Mouse (Mus musculus): Measurements from ENCODE around the gene Cntn2. TPM values are rescaled to one million over a fixed set of nuclear protein-coding genes. Genes with fewer than 3 reads are reported as not detected.
A peak's percentile ranks its signal among the peaks of the same experiment; 100 is the strongest.
"Not testable (repeated sequence)": the region's sequence is repeated elsewhere in the genome, so short reads cannot be mapped to it uniquely, and the experiment has no call there.

The Cntn2 gene
- total RNA-seq, 2 experiments from 2014 or later = not detected

DNA sequence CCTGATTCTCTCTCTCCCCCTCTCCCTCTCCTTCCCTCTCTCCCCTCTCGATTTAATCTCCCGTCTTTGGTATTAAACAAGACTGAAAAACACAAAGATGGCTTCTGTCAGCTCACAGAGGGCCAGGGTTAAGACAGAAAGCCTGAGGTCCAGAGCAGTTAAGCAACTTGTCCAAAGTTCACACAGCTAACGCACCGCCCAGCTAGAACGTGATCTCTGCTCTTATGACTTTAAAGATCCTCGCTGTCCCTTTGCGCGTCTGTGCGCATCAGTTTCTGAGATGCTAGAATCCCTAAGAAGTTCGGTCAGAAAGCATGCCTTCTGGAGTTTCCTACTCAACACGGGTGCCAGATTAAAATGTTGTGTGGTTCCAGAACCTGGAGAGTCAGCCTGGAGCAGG, 23.3 kb downstream of the Cntn2 start:
- ATAC-seq (replicated peaks; ENCODE audit: low FRiP score, low TSS enrichment, poor library complexity, severe bottlenecking) = no peak

DNA sequence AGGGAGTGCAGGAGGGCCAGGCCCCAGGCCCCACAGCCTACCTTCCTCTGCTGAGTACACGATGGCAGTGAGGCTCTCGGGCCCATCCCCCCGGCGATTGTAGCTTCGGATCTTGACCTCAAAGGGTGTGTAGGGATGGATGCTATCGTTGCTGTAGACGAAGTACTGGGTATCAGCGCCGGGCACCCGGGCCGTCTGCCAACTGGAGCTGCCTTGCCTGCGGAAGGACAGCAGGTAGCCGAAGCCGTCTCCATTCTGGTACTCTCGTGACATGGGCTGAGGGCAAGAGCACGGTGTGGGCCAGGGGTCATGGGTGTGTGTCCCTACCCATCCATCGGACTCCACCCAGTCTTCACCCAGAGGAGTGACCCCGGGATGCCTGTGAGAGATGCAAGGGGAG, 24.4 kb downstream of the Cntn2 start:
- ATAC-seq (replicated peaks; ENCODE audit: low FRiP score, low TSS enrichment, poor library complexity, severe bottlenecking) = no peak

DNA sequence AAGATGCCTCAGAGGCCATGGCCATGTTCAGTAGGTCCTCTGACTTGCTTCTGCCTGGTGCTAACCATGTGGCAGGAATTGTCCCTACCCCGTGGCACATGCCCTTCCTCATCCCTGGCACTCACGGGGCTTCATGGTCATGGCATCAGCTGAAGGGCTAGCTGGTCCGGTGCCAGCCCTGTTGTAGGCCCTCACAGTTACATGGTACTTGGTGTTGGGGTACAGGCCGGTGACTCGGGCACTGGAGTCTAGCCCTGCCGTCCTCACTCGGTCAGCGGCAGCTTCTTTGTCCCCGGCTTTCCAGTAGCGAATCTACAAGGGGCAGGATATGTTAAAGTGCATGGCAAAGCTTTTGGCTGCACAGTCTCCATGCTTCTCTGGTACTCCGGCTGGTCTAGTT, 26.3 kb downstream of the Cntn2 start:
- no peak for ATAC-seq (replicated peaks; ENCODE audit: low FRiP score, low TSS enrichment, poor library complexity, severe bottlenecking)

DNA sequence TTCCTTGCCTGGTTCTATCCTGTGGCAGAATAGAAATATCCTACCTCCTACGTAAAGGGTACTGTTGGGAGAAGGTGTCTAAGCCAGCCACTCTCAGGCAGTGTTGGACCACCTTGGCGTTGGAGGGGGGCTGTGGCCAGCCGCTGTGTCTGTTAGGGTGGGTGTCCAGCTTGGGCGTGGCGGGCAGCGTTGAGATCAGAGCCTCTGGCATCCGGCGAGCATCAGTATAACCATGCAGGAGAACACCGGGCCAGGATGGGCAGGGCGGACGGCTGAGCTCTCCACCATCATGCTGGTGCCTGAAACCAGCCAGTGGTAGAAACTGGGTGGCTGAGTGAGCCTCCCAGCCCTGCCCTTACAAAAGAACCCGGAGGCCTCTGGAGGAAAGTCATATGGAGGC, 27.7 kb downstream of the Cntn2 start:
- ATAC-seq (replicated peaks; ENCODE audit: low FRiP score, low TSS enrichment, poor library complexity, severe bottlenecking) = no peak

DNA sequence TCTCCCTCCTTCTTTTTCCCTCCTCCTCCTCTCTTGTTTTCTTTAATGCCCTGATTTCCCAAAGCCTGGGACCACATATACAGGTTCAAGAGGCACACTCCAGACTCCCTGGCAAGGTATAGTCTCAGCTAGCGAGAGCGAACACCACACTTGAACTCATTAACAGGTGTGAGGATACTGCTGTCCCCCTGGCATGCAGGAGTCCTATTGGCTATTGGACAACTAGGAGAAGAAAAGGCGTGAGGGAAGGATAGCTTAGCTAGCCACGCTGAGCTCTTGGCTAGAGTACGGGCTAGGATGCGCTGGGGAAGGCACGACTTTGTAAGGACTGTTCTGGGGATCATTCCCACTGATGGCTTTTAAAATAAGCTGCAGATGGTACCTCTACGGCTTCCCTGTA, 30.9 kb downstream of the Cntn2 start:
- ATAC-seq (replicated peaks; ENCODE audit: low FRiP score, low TSS enrichment, poor library complexity, severe bottlenecking) = no peak

DNA sequence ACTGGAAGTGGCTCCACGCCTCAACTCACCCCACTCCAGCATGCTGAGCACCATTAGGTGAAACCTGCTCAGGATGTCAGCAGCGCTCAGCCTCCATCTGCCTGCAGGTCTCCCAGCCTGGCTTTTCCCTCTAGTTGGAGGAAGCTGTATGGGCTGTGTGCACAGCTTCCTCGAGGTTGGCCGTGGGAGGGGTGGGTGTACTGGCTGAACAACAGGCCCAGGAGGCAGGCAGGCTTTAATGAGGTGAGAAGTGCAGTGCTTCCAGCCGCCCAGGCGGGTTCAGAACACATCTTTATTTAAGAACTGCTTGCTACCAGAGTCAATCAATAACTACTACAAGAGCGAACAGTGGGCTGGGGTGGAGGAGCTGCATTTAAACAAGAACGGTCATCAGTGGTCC, 31.5 kb downstream of the Cntn2 start:
- ATAC-seq (replicated peaks; ENCODE audit: low FRiP score, low TSS enrichment, poor library complexity, severe bottlenecking) = no peak

DNA sequence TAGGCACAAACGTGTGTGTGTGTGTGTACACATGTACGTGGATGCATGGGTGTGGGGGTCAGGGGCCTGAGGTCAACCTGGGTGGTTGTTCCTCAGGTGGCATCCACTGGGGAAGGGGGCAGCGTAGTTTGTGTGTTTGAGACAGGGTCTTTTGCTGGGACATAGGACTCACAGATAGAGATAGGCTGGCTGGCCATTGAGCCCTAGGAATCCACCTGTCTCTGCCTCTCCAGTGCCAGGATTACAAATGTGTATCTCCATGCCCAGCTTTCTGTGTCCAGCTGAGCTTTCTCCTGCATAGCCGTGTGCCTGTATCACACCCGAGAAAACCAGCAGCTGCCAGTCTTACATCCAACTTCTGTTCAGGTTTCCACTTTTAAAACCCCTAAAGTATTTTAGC, 33.3 kb downstream of the Cntn2 start:
- no peak for ATAC-seq (replicated peaks; ENCODE audit: low FRiP score, low TSS enrichment, poor library complexity, severe bottlenecking)

DNA sequence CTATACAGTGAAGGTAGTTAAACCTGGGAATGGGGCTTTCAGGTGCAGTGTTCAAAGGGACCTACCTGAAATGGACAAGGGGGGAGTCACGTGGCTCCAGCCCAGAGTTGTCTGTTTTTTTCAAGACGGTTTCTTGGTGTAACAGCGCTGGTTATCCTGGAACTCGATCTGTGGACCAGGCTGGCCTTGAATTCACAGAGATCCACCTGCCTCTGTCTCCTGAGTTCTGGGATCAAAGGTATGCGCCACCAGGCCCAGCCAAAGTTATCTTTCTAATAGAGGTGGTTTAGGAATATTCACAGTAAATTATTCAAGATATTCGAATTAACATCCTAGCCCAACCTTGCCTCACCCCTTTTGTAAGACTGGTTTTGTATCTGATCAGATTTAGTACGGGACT, 36.4 kb downstream of the Cntn2 start:
- ATAC-seq (replicated peaks; ENCODE audit: low FRiP score, low TSS enrichment, poor library complexity, severe bottlenecking) = no peak

DNA sequence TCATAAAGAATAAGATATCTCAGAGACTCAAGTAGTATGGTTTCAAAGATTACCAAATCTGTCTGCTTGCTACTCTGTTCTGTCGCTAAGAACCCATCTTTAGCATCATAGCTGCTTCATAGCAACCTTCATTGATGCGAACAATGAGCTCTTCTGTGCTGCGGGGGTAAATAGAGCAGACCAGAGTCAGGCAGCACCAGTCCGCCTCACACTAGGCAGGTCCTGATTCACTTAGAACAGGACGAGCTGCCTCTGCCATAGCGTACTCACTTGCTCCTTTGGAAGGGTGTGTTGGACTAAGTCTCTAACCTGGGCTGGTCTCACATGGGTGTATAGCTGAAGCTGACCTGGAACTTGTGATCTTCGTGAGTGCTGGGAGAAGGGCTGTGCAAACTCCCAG, 37.0 kb downstream of the Cntn2 start, which contains the start of gene Tmem81:
Gene Tmem81 (plus strand): TSS at position 173 of the 400 bp plus-strand sequence.
- ATAC-seq (replicated peaks; ENCODE audit: low FRiP score, low TSS enrichment, poor library complexity, severe bottlenecking) = no peak

DNA sequence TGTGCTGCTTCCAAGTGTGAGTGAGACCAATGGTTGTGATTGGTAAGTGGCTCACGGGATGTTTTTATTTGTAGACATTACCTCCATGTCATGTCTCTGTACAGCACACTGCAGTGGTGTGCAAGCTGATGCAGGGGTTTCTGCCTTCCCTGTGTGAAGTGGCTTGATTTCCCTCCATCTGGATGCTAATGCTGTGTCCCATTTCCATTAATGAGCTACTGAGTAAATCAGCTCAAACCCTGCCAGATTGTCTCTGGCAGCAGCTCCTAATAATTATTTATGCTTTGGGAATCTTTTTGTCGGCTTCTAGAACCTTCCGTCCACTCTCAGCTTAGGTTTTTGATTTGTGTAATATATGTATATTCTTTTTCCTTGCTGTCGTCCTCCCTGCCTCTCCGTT, 37.9 kb downstream of the Cntn2 start:
- ATAC-seq (replicated peaks; ENCODE audit: low FRiP score, low TSS enrichment, poor library complexity, severe bottlenecking) = no peak

DNA sequence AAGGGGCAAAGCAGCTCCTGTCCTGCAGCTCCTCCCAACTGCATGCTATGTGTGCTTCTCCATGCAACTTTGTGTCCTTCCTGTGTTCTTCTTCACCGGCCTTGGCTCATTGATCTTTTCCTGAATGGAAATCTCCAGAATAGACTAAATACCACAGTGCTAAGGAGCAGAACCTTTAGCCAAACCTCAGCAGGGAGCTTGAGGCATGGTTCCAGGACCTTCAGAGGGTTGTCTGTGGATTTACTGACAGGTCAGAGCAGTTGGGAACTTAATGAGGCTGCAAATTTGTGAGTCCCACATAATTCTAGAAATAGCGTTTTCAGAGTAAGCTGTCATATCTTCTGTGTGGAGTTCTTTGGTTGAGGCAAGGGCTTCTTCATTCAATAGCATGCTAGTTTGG, 42.5 kb downstream of the Cntn2 start:
- no peak for ATAC-seq (replicated peaks; ENCODE audit: low FRiP score, low TSS enrichment, poor library complexity, severe bottlenecking)

DNA sequence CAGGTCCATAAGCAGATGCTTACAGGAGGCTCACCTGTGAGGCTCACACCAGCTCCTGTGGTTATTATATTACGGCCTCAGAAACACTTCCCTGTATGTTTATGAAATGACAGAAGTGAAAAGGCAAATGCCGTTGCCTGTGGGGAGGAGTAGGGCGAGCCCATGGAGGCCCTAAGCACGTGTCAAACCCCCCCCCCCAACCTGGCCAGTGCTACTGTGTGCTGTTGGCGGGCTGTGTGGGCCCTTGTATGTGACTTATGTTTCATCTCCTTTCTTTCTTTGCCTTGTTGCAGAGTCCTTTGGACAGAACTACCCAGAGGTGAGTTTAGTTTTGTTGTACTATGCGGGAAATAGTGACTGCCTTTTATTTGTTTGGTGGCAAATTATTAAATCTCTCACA, 59.3 kb downstream of the Cntn2 start:
- ATAC-seq (replicated peaks; ENCODE audit: low FRiP score, low TSS enrichment, poor library complexity, severe bottlenecking) = no peak

DNA sequence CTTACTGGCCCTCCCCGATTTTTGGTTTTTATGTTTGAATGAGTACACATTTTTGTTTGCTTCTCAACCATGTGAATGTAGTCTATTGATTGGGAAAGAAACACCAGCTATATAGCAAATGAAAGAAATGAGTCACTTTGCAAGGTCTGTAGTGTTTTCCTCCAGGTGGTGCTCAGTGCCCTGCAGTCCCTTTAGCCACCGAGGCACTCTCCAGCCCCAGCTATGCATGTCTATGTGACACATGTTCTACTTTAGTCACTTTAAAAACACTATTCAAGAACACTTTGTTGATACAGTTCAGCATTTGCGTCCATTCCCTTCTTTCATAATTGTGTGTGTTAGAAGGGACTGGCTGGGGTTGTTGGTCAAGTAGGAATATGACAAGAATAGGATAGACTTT, 59.8 kb downstream of the Cntn2 start:
- no peak for ATAC-seq (replicated peaks; ENCODE audit: low FRiP score, low TSS enrichment, poor library complexity, severe bottlenecking)

DNA sequence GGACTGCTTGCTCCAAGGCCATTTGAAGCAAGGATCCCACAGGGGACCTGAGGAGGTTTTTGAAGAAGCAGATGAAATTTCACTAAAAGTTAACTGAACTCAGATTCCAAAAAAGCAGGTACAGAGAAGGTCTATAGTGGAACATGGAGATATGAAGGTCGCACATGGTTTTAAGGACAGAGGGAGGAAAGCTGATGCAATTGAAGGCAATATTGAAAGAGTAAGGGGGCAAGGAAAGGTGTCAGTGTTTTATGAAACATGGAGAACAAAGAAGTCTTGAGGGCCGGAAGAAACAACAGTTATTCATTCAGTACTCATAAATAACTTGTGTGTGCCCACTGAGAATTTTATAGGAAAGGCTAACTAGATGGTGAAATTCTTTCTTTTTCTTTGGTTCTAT, 61.4 kb downstream of the Cntn2 start:
- ATAC-seq (replicated peaks; ENCODE audit: low FRiP score, low TSS enrichment, poor library complexity, severe bottlenecking) = no peak

DNA sequence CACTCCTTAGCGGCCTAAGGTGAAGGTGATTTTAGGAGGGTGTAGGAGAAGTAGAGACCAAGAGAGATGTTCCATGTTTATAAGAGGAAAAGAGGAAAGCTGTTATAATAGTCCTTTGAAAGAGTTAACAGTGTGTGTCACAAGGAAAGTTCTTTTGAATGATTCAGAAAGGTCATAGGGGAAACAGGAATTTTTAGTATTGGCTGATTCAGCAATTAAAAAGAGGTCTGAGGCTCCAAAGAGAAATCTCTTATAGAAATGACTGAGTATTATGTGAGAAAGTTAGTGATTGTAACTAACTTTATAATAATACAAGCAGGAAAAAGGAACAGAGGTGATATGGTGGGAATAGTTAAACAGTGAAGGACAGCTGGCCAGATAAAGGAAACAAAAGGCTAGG, 63.6 kb downstream of the Cntn2 start:
- no peak for ATAC-seq (replicated peaks; ENCODE audit: low FRiP score, low TSS enrichment, poor library complexity, severe bottlenecking)

DNA sequence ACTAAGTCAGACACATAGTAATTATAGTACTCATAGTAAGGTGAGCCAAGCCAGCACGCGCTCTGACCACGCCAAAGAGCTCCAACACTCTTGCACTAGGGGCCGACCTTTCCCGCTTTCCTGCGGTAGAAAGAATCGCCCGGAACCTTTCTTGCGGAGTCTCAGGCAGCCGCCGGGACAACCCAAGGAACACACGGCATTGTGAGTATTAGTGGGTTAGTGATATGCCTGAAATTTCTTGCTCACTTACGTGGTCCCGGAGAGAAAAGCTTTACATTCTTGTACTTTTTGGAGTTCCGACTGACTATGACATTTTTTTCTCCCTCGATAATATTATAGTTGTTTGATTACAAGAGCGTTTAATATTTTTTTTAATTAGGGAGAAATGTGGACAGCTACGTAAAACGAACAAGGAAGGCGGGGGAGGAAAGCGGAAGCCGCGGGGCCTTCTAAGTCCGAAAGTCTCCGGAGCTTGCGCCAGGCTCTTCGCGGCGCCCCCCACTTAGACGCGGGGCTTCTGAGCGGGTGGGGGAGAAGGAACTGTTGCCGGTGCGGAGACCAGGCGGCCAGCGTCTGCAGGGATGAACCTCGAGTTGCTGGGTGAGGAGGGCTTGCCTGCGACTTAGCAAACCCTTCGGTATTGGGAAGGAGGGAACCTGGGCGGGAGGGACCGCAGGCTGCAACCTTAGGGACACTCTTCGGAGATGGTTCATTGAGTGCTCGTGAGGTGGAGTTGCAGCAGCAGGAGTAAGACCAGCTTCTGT, 65.9 kb downstream of the Cntn2 start, which contains the start of gene Rbbp5:
Gene Rbbp5 (plus strand): TSS at position 438 of the 764 bp plus-strand sequence.
- peak; percentile 83 for ATAC-seq (replicated peaks; ENCODE audit: low FRiP score, low TSS enrichment, poor library complexity, severe bottlenecking)

DNA sequence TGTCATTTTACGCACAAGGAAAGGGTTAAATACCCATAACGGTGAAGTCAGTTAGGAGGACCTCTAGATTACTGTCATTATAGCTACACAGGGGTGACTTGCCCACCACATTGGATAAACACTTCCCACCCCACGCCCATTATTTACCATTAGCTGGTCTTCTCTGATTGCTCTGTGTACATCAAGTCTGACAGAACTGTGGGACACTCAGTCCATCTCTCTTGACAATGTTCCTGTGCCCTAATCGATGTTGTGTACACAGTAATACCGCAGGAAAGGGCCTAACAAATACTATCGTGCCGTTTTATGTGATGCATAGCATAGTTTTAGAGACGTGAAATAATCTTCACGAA, 66.5 kb downstream of the Cntn2 start:
- ATAC-seq (replicated peaks; ENCODE audit: low FRiP score, low TSS enrichment, poor library complexity, severe bottlenecking) = peak; percentile 58

DNA sequence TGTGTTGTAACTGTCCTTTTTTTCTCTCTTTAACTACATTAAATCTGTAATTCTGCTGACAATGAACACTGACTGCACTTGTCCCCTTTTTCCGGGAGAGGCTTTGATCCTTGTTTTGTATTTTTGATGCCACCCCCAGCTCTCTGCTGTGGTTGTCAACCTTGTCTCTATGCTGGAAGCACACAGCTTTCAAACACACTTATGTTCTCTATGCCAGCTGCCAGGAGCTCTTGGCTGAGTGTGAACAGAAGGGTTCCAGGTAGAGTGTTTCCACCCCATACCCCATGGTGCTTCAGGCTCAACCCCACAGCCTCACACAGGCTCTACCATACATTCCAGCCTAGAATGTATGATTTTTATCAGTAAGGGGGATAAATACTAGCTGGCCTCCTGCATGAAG, 68.6 kb downstream of the Cntn2 start:
- no peak for ATAC-seq (replicated peaks; ENCODE audit: low FRiP score, low TSS enrichment, poor library complexity, severe bottlenecking)

DNA sequence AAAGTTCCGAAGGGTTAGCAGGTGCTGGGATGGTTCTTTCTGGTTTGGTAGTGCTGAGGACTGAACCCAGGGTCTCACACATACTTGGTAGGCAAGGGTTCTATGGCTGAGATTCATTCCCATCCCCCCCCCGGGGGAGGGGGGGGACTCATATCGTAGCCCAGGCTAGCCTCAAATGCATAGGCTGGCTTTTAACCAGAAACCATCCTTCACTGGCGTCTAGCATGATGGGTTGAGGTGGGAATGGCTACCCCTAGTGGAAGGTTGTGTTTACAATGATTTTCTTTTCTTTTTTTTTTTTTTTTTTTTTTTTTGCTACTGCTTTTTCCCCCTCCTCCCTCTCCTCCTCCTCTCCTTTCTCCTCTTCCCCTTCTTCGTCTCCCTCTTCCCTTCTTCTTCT, 70.5 kb downstream of the Cntn2 start:
- no peak for ATAC-seq (replicated peaks; ENCODE audit: low FRiP score, low TSS enrichment, poor library complexity, severe bottlenecking)

DNA sequence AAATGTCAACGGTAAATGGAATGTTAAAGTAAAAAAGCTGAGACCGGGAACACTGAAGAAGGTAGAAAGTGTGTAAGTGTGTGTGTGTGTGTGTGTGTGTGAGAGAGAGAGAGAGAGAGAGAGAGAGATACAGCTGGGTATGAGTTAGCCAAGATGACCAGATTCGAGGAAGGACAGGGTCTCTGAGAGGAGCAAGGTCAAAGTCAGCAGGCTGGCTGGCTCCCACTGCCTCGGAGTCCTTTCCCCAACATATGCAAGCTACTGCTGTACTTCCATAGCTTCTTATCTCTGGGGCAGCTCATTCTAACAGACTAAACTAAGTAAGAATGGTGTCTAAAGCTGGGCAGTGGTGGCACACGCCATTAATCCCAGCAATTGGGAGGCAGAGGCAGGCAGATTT, 71.6 kb downstream of the Cntn2 start:
- ATAC-seq (replicated peaks; ENCODE audit: low FRiP score, low TSS enrichment, poor library complexity, severe bottlenecking) = no peak

DNA sequence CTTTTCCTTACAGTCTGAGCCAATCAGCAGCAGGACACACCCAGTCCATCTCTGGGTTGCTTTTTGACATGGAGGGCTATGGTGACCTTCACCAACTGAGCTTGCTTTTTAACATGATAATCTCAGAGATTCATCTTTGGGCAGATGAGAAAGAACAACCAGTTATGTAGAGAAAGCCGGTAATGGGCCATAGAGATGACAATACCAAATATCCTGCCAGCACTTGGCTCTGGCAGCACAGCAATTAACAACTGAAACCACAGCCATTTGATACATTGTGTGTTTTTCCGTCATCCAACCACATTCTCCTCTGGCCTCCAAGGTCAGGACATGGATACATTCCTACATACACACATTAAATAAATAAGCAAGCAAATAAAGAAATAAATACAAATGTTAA, 72.0 kb downstream of the Cntn2 start:
- ATAC-seq (replicated peaks; ENCODE audit: low FRiP score, low TSS enrichment, poor library complexity, severe bottlenecking) = no peak

DNA sequence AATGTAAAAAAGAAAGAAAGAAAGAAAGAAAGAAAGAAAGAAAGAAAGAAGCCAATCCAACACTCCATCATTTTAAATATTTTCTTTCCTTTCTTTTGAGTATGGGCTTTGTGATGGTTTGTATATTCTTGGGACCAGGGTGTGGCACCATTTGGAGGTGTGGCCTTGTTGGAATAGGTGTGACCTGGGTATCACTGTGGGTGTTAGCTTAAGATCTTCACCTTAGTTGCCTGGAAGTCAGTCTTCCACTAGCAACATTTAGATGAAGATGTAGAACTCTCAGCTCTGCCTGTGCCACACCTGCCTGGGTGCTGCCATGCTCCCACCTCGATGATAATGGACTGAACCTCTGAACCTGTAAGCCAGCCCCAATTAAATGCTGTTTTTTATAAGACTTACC, 73.0 kb downstream of the Cntn2 start:
- not testable (repeated sequence) for ATAC-seq (replicated peaks; ENCODE audit: low FRiP score, low TSS enrichment, poor library complexity, severe bottlenecking)

All from megakaryocyte-erythroid progenitor cell, adult 5-6 weeks (primary cell).